Mouse (Mus musculus) liver, postnatal 0 days (tissue): ENCODE data around the gene Srcin1. TPM values are rescaled to one million over a fixed set of nuclear protein-coding genes. Genes with fewer than 3 reads are reported as not detected.

ENCODE experiments used
- ATAC-seq: fragments of 200-750 bp; cut with Nextera tagmentation; 2 replicates; pipeline ENCODE4 v1.8.0; 2017; ENCODE audit warnings: mild to moderate bottlenecking, moderate library complexity
- DNase-seq: peaks from one replicate; pipeline ENCODE4 v3.0.0-alpha.2; 2016
- H3K27ac ChIP-seq: fragments of 300-500 bp; sonication (generic); 2 replicates; pipeline ENCODE4 v1.5.1; 2014; ENCODE audit warnings: antibody characterized with exemption, moderate library complexity, mild to moderate bottlenecking, low read depth
- H3K27me3 ChIP-seq: fragments of 300-500 bp; sonication (generic); 2 replicates; pipeline ENCODE4 v1.6.1; 2014; ENCODE audit warnings: low read length, control low read depth, mixed read lengths; ENCODE audit not compliant: insufficient read depth
- H3K36me3 ChIP-seq: fragments of 300-500 bp; sonication (generic); replicated peaks from 2 replicates; pipeline ENCODE4 v1.6.1; 2014; ENCODE audit warnings: mild to moderate bottlenecking, control low read depth, low read length, moderate library complexity, mixed read lengths; ENCODE audit not compliant: insufficient read depth
- H3K4me1 ChIP-seq: fragments of 300-500 bp; sonication (generic); 2 replicates; pipeline ENCODE4 v1.6.1; 2014; ENCODE audit warnings: antibody characterized with exemption, mild to moderate bottlenecking, control low read depth; ENCODE audit not compliant: insufficient read depth
- H3K4me2 ChIP-seq: fragments of 300-500 bp; sonication (generic); 2 replicates; pipeline ENCODE4 v1.6.1; 2014; ENCODE audit warnings: low read depth, mild to moderate bottlenecking, low read length, moderate library complexity, mixed read lengths
- H3K4me3 ChIP-seq: fragments of 300-500 bp; sonication (generic); 2 replicates; pipeline ENCODE4 v1.5.1; 2014; ENCODE audit warnings: low read depth, low read length
- H3K9ac ChIP-seq: fragments of 300-500 bp; sonication (generic); replicated peaks from 2 replicates; pipeline ENCODE4 v1.6.1; 2014; ENCODE audit warnings: mild to moderate bottlenecking, moderate library complexity
- H3K9me3 ChIP-seq: fragments of 300-500 bp; sonication (generic); 2 replicates; pipeline ENCODE4 v1.6.1; 2016; ENCODE audit warnings: mild to moderate bottlenecking, control low read depth, low read length, mixed read lengths
- CTCF ChIP-seq: sonication (generic); IDR thresholded peaks from 2 replicates; pipeline ENCODE4 v1.5.1; 2016; ENCODE audit warnings: antibody characterized with exemption, low read depth
- EP300 ChIP-seq: IDR thresholded peaks from 2 replicates; pipeline ENCODE4 v1.6.1; 2016; ENCODE audit warnings: antibody characterized with exemption, low read depth, mild to moderate bottlenecking
- WGBS: fragments of 180-500 bp; shearing (Covaris S2); extraction: QIAGEN DNeasy Blood & Tissue Kit; methylation state at CpG from one replicate; pipeline ENCODE4 v1.1.7; 2014; ENCODE audit not compliant: insufficient replicate concordance; 5-methylcytosine and 5-hydroxymethylcytosine counted together
- polyA plus RNA-seq: library from polyadenylated mRNA; unstranded; fragments of >200 nt; fragmentation: Nextera tagmentation; extraction: Ambion mirVana; gene quantifications from 2 replicates; pipeline ENCODE4 v1.2.1, GENCODE M21; 2015

The Srcin1 gene
- polyA plus RNA-seq, 1 experiment from 2014 or later, result 0.02 TPM

DNA sequence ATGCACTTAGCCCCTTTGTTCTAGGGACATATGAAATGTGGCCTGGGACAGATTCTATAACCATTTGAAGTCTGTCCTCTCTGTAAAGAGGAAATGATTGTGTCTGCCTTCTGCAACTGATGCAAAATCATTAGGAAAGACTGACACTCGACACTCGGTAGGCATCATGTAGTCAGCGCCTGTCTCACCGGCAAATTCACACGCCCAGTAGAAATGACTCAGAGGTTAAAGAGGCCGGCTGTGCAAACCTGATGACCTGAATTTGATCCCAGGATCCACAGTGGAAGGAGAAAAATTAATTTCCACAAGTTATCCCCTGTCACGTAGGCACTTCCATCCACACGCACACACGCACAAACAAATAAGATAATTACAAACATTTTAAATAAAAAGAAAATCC is 51.7 kb downstream of the Srcin1 start:
- H3K9ac ChIP-seq, result no peak overlapping the region
- no peak overlapping the region for H3K27ac ChIP-seq
- no peak overlapping the region for H3K4me3 ChIP-seq
- 61% methylated on average over 9 of the region's 9 CpGs for WGBS
- no peak for ATAC-seq
- TF ChIP-seq CTCF (no peak), EP300 (no peak)
- H3K9me3 ChIP-seq, result no peaks in the 10 kb centered on the region
- H3K4me2 ChIP-seq, result no peak overlapping the region
- H3K27me3 ChIP-seq, result peaks cover 18% of the 10 kb centered on the region; the same call in 1 of the 2 replicates
- no peaks in the 10 kb centered on the region for H3K4me1 ChIP-seq
- no peak for DNase-seq
- H3K36me3 ChIP-seq, result no peaks in the 10 kb centered on the region

DNA sequence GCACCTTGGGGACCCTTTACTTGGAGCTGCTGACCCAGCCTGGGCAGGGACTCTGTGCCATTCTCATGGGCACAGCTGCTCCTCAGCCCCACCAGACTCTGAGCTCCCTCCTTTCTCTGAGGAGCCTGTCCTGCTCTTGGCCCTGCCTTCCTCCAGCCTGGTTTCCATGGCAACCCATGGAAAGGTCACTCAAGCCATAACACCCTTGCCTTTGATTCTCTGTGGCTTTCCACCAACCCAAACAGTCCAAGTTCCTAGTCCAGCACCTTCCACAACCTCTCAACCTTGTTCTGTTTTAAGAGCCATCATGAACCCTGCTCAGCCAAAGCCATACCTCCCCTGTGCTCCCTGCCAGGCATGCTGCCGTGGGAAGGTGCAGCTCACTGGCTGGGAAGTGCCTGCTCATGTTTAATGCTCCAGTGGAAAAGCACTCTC is 52.1 kb downstream of the Srcin1 start:
- no peak for TF ChIP-seq CTCF
- no peak for TF ChIP-seq EP300
- no peaks in the 10 kb centered on the region for H3K4me1 ChIP-seq
- ATAC-seq (no peak), DNase-seq (no peak)
- no peaks in the 10 kb centered on the region for H3K9me3 ChIP-seq
- no peak overlapping the region for H3K4me3 ChIP-seq
- no peak overlapping the region for H3K4me2 ChIP-seq
- H3K27ac ChIP-seq, result no peak overlapping the region
- 31% methylated on average over 1 of the region's 1 CpGs for WGBS
- H3K27me3 ChIP-seq, result peaks cover 18% of the 10 kb centered on the region; the same call in 1 of the 2 replicates
- no peak overlapping the region for H3K9ac ChIP-seq
- no peaks in the 10 kb centered on the region for H3K36me3 ChIP-seq

DNA sequence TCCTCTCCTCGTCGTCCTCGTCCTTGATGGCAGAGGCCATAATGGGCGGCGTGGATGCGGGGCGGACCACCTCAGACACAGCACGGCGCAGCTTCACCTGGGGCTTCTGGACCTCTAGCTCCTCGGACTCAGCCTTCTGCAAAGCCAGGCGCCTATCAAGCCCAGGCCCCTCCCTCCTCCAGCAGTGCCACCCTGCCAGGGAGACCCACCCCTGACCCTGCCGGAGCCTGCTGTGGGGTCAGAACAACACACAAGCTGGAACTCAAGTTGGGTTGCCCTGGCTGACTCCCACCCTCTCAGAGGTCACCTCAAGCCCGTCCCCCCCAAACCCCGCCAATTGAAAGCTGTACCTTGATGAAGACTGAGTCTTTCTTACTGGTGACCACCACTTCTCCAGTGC is 52.9 kb downstream of the Srcin1 start:
- DNase-seq, result no peak
- Histone ChIP-seq H3K4me2 (no peak overlapping the region), H3K4me3 (no peak overlapping the region), H3K4me1 (no peaks in the 10 kb centered on the region), H3K9me3 (no peaks in the 10 kb centered on the region), H3K27ac (no peak overlapping the region), H3K27me3 (peaks cover 18% of the 10 kb centered on the region; the same call in 1 of the 2 replicates), H3K36me3 (no peaks in the 10 kb centered on the region), H3K9ac (no peak overlapping the region)
- WGBS, result 76% methylated on average over 14 of the region's 14 CpGs
- no peak for ATAC-seq
- TF ChIP-seq CTCF (no peak), EP300 (no peak)

DNA sequence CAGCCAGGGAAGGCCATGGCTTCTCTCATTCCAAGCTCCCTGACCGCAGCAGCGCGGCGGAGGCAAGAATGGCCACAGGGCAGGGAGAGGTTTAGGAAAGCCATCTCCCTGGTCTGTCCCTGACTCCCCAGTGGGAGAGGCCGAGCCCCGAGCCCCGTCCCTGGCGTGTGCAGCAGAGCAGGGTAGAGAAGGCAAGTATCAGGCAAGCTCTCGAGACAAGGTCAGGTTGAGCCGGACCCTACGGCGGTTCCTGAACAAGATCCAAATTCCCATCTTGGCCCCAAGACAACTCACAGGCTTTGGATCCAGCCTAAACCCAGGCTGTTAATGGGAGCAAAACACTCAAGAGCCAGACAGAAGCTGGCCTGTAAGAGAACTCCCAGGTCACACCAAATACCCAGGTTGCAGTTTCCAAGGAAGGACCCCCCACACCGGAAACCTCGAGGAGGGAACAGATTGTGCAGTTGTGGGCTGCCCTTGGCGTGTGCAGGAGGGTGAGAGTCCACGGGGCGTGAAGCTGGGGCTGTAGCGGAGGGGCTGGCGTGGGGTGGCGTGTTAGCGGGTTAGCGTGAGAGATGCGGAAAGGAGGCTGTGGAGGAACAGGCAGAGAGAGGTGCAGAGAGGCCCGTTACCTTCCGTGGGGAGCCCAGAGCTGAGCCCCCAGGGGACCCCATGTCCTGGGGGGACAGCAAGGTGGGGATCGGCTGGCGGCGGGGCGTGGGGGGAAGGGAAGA is 54.1 kb downstream of the Srcin1 start:
- no peak overlapping the region for H3K4me3 ChIP-seq
- H3K4me1 ChIP-seq, result no peaks in the 10 kb centered on the region
- H3K9me3 ChIP-seq, result no peaks in the 10 kb centered on the region
- no peaks in the 10 kb centered on the region for H3K36me3 ChIP-seq
- no peak overlapping the region for H3K4me2 ChIP-seq
- WGBS, result 77% methylated on average over 29 of the region's 29 CpGs
- DNase-seq (no peak), ATAC-seq (no peak)
- H3K27me3 ChIP-seq, result peaks cover 18% of the 10 kb centered on the region; the same call in 1 of the 2 replicates
- H3K27ac ChIP-seq, result no peak overlapping the region
- no peak for TF ChIP-seq EP300
- TF ChIP-seq CTCF, result no peak
- no peak overlapping the region for H3K9ac ChIP-seq

DNA sequence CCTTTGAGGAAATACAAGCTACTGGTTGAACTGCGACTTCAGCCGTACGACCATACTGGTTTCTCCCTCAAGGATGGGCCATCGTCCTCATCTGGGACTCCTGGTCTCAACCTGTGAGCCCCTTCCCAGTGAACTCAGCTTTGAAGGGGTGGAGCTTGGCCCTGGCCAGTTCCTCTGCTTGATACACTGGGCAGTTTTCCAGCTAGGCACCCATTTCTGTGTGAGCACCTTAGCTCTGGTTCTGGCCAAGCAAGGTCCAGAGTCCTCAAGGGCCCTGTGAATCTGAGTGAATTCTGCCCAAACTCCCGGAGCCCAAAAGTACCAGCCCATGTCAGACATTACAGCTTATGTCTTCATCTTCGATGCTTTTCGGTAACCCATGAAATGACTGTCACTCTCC is 55.4 kb downstream of the Srcin1 start:
- Histone ChIP-seq H3K9ac (no peak overlapping the region), H3K4me3 (no peak overlapping the region), H3K4me2 (no peak overlapping the region), H3K9me3 (no peaks in the 10 kb centered on the region), H3K4me1 (no peaks in the 10 kb centered on the region), H3K27me3 (peaks cover 15% of the 10 kb centered on the region; the same call in 1 of the 2 replicates), H3K27ac (no peak overlapping the region), H3K36me3 (no peaks in the 10 kb centered on the region)
- ATAC-seq, result no peak
- WGBS, result 84% methylated on average over 7 of the region's 7 CpGs
- no peak for DNase-seq
- TF ChIP-seq EP300, result no peak
- no peak for TF ChIP-seq CTCF

DNA sequence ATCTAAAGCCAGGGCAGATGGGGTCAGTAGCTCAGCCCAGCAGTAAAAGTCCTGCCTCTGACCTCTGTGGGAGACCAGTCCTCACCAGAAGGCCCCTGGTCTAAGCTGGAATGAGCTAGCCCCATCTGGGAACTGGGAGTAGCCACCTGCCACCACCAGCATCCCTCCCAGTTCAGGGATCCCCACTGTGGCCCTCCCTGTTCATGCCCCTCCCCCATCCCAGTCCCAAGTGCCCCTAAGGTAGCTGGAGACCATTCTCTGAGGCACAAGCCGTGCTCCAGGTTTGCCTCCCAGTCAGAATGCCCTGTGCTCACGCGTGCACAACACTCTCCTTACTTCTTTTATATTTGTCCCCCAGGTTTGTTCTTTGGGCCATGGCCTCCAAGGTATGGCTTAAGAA is 62.9 kb downstream of the Srcin1 start:
- Histone ChIP-seq H3K27ac (no peak overlapping the region), H3K9me3 (no peaks in the 10 kb centered on the region), H3K36me3 (no peaks in the 10 kb centered on the region), H3K4me2 (no peak overlapping the region), H3K4me1 (peaks cover 11% of the 10 kb centered on the region), H3K4me3 (no peak overlapping the region), H3K27me3 (no peaks in the 10 kb centered on the region), H3K9ac (no peak overlapping the region)
- no peak for ATAC-seq
- DNase-seq, result no peak
- 88% methylated on average over 3 of the region's 3 CpGs for WGBS
- TF ChIP-seq CTCF, result no peak
- TF ChIP-seq EP300, result no peak
